Mouse (Mus musculus): ENCODE data around the gene Rhbdd3. TPM values are rescaled to one million over a fixed set of nuclear protein-coding genes. Genes with fewer than 3 reads are reported as not detected.

Rhbdd3 gene
- polyA plus RNA-seq (2012; ENCODE audit: low replicate concordance): 14.5 and 15.6 TPM in 2 replicates

GRCm38 (mm10) chr11:5098736-5099542, at the start of gene Rhbdd3, which contains the start of gene Ewsr1:
TSS of gene Rhbdd3 (plus strand) at chr11:5098926.
TSS of gene Ewsr1 (minus strand) at chr11:5099266.

GRCm38 (mm10) chr11:5057856-5058641, 40.7 kb upstream of the Rhbdd3 start, which contains the start of gene Rasl10a:
TSS of gene Rasl10a (plus strand) at chr11:5058128.

GRCm38 (mm10) chr11:5065056-5065821, 33.5 kb upstream of the Rhbdd3 start, which contains the start of gene Gas2l1:
TSS of gene Gas2l1 (minus strand) at chr11:5065327.

GRCm38 (mm10) chr11:5151680-5152337, 53.1 kb downstream of the Rhbdd3 start, which contains the start of gene Emid1:
TSS of gene Emid1 (minus strand) at chr11:5152257.

Other genes with a start within 250 kb of the Rhbdd3 start
- 32.0 and 79.3 TPM in 2 replicates for gene Nf2, start 249.4 kb upstream of the Rhbdd3 start, polyA plus RNA-seq (2012; ENCODE audit: low replicate concordance)
- 5.7 and 19.6 TPM in 2 replicates for gene Nipsnap1, start 225.0 kb upstream of the Rhbdd3 start, polyA plus RNA-seq (2012; ENCODE audit: low replicate concordance)
- 3.2 and 5.9 TPM in 2 replicates for gene Thoc5, start 203.6 kb upstream of the Rhbdd3 start, polyA plus RNA-seq (2012; ENCODE audit: low replicate concordance)
- 1.3 and 1.5 TPM in 2 replicates for gene Nefh, start 150.9 kb upstream of the Rhbdd3 start, polyA plus RNA-seq (2012; ENCODE audit: low replicate concordance)
- 26.9 and 62.0 TPM in 2 replicates for gene Ap1b1, start 112.1 kb upstream of the Rhbdd3 start, polyA plus RNA-seq (2012; ENCODE audit: low replicate concordance)
- gene Rasl10a, start 40.8 kb upstream of the Rhbdd3 start, polyA plus RNA-seq (2012; ENCODE audit: low replicate concordance): 0.39 and 0.66 TPM in 2 replicates
- 13.4 and 30.5 TPM in 2 replicates for gene Gas2l1, start 33.6 kb upstream of the Rhbdd3 start, polyA plus RNA-seq (2012; ENCODE audit: low replicate concordance)
- gene Ewsr1, start 340 bp downstream of the Rhbdd3 start, polyA plus RNA-seq (2012; ENCODE audit: low replicate concordance): 564 and 719 TPM in 2 replicates
- 25.0 and 51.2 TPM in 2 replicates for gene Emid1, start 53.3 kb downstream of the Rhbdd3 start, polyA plus RNA-seq (2012; ENCODE audit: low replicate concordance)
- 14.8 and 23.8 TPM in 2 replicates for gene Kremen1, start 162.6 kb downstream of the Rhbdd3 start, polyA plus RNA-seq (2012; ENCODE audit: low replicate concordance)

Measured in hematopoietic multipotent progenitor cell, adult 10-12 weeks (in vitro differentiated cells).